8 mouse cellular contexts compared by ENCODE assay signal in genomic region chr13:68707296-68707747, GRCm38 (mm10).
DNase-seq lines count a peak whose midpoint lies in the region; ATAC-seq and TF ChIP-seq lines count a peak whose summit lies in the region.

No protein-coding gene starts in this region.

- intact Hi-C loops in gastrocnemius, adult 2 months (cut with DNase I): no loop called here

- H3K4me3 ChIP-seq in gastrocnemius, adult 2 months: no peak overlapping the region
- no peak overlapping the region for H3K4me3 ChIP-seq in hindbrain, embryonic 15.5 days
- H3K4me3 ChIP-seq in midbrain, embryonic 16.5 days (ENCODE audit: low read depth, low read length): no peak overlapping the region
- no peak overlapping the region for H3K4me3 ChIP-seq in lung, postnatal 0 days (ENCODE audit: low read depth, low read length)

- no peaks in the 10 kb centered on the region for H3K27me3 ChIP-seq in hindbrain, embryonic 15.5 days
- no peaks in the 10 kb centered on the region for H3K27me3 ChIP-seq in midbrain, embryonic 16.5 days (ENCODE audit: control insufficient read depth, insufficient read depth, low read depth, low read length)
- no peaks in the 10 kb centered on the region for H3K27me3 ChIP-seq in lung, postnatal 0 days (replicated peaks; ENCODE audit: insufficient read depth, low read length)

- no peak for TF ChIP-seq EP300 in lung, postnatal 0 days (IDR thresholded peaks at IDR 0.05)

- DNase-seq in gastrocnemius, adult 2 months: peak; percentile 23
- no peak for DNase-seq in gastrocnemius, postnatal 25 days
- peak; percentile 43 for DNase-seq in brain, embryonic 18.5 days (ENCODE audit: low read depth, low spot score)
- DNase-seq in embryo, embryonic 10.5 days (ENCODE audit: low spot score): no peak
- DNase-seq in lung, postnatal 0 days (ENCODE audit: low spot score): no peak
- DNase-seq in urinary bladder, postnatal 10 days (ENCODE audit: low spot score): no peak

- 0 out of 2 replicates have a peak, but pooled peaks cover 9% of the 10 kb centered on the region for H3K4me1 ChIP-seq in hindbrain, embryonic 15.5 days (replicated peaks)
- H3K4me1 ChIP-seq in midbrain, embryonic 16.5 days (ENCODE audit: control insufficient read depth, insufficient read depth, low read length): peaks cover 10% of the 10 kb centered on the region
- no peaks in the 10 kb centered on the region for H3K4me1 ChIP-seq in lung, postnatal 0 days (ENCODE audit: insufficient read depth, low read depth, low read length)

- no peak for TF ChIP-seq CTCF in gastrocnemius, adult 2 months (IDR thresholded peaks at IDR 0.05)
- TF ChIP-seq CTCF in lung, postnatal 0 days (IDR thresholded peaks at IDR 0.05): no peak

- no peaks in the 10 kb centered on the region for H3K9me3 ChIP-seq in hindbrain, embryonic 15.5 days
- no peaks in the 10 kb centered on the region for H3K9me3 ChIP-seq in midbrain, embryonic 16.5 days (replicated peaks; ENCODE audit: control insufficient read depth, low read length, poor library complexity, severe bottlenecking)
- no peaks in the 10 kb centered on the region for H3K9me3 ChIP-seq in lung, postnatal 0 days (ENCODE audit: low read length)

- 44% methylated on average over 6 of the region's 6 CpGs for WGBS in hindbrain, embryonic 15.5 days
- 66% methylated on average over 6 of the region's 6 CpGs for WGBS in midbrain, embryonic 16.5 days
- 72% methylated on average over 6 of the region's 6 CpGs for WGBS in lung, postnatal 0 days

- no peak overlapping the region for H3K27ac ChIP-seq in gastrocnemius, adult 2 months
- peak overlapping the region; percentile 40; the same call in 1 of the 2 replicates for H3K27ac ChIP-seq in hindbrain, embryonic 15.5 days (replicated peaks)
- peak overlapping the region; percentile 60 for H3K27ac ChIP-seq in midbrain, embryonic 16.5 days (ENCODE audit: low read length)
- no peak overlapping the region for H3K27ac ChIP-seq in lung, postnatal 0 days (ENCODE audit: low read length)

- H3K4me2 ChIP-seq in hindbrain, embryonic 15.5 days: no peak overlapping the region
- no peak overlapping the region for H3K4me2 ChIP-seq in midbrain, embryonic 16.5 days (ENCODE audit: low read length)
- no peak overlapping the region for H3K4me2 ChIP-seq in lung, postnatal 0 days (replicated peaks; ENCODE audit: low read depth, low read length)

- H3K9ac ChIP-seq in hindbrain, embryonic 15.5 days: no peak overlapping the region
- H3K9ac ChIP-seq in midbrain, embryonic 16.5 days (ENCODE audit: low read depth, low read length): no peak overlapping the region
- H3K9ac ChIP-seq in lung, postnatal 0 days (replicated peaks; ENCODE audit: low read depth): no peak overlapping the region

- H3K36me3 ChIP-seq in hindbrain, embryonic 15.5 days: no peaks in the 10 kb centered on the region
- H3K36me3 ChIP-seq in midbrain, embryonic 16.5 days (ENCODE audit: control insufficient read depth, insufficient read depth, low read length): no peaks in the 10 kb centered on the region
- H3K36me3 ChIP-seq in lung, postnatal 0 days (ENCODE audit: insufficient read depth, low read length): no peaks in the 10 kb centered on the region

- ATAC-seq in hindbrain, embryonic 15.5 days (ENCODE audit: low FRiP score, low read depth): peak; percentile 94
- ATAC-seq in midbrain, embryonic 16.5 days: peak; percentile 98
- ATAC-seq in lung, postnatal 0 days: no peak

Comparison
In these comparisons a context has a peak if more than half of its experiments do, and no peak if none do; other contexts are left out.
1. DNase-seq: peak in gastrocnemius, adult 2 months (single experiment) and brain, embryonic 18.5 days (single experiment); none in gastrocnemius, postnatal 25 days (single experiment), embryo, embryonic 10.5 days (single experiment), lung, postnatal 0 days (single experiment) and urinary bladder, postnatal 10 days (single experiment).
2. H3K27ac ChIP-seq: peak in hindbrain, embryonic 15.5 days (single experiment) and midbrain, embryonic 16.5 days (single experiment); none in gastrocnemius, adult 2 months (single experiment) and lung, postnatal 0 days (single experiment).